Mouse (Mus musculus): ENCODE data around the gene Stk38.

DNA sequence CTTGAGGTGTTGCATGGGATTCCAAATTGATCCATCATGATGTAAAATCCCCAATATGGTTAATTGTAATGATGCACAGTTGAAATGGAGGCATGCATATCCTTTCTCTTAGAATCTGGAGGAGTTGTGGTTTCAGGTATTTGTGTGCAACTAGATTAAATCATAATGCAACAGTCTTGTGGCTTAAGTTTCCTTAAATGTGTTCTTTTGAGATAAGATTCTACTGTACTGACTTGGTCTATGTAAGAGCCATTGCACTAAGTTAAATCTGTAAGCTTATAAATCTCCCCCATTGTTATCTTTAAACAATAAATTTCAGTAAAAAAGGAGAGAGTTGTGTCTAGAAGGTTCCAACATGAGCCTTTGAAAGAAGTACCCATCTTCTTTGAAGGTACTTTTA is 34.8 kb upstream of the Stk38 start:
- TF ChIP-seq CTCF (IDR thresholded peaks at IDR 0.05; ENCODE audit: low read depth, low read length) = no peak
- TF ChIP-seq POLR2A (IDR thresholded peaks at IDR 0.05; ENCODE audit: extremely low read depth, insufficient read depth, low read length) = no peak

All from liver, adult 2 months (tissue).